Mouse (Mus musculus): ENCODE measurements around the gene Hoxa9. TPM values are rescaled to one million over a fixed set of nuclear protein-coding genes. Genes with fewer than 3 reads are reported as not detected.
A peak's percentile ranks its signal among the peaks of the same experiment; 100 is the strongest.

Hoxa9 gene
- total and polyA plus RNA-seq, 3 experiments: 0.75 to 1.7 (median 1.6) TPM

DNA sequence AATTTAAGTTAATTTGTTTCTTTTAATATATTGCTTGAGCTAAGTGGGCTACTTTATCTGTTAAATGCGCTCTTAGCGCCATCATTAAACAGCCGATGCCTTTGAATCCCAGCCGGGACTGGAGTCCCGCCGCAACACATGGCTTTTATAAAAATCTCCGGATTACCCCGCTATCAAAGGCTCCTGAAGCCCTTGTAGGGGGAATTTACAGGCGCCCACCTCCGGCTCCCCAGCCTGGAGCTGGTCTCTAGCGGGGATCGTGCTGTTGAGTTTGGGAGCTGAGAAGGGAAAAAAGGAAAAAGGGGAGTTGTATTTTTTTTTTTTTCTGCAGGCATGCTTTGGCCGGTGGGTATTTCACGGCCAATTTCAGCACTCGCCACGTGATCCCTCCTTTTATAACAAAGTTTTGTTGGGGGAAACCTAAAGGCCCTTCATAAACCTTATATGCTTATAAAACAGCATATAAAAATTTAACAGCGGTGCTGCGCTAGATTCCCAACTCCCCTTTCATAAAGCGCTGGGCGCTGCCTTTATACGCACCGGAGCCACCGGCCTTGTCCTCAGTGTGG, 13.7 kb upstream of the Hoxa9 start:
- no peak for DNase-seq

DNA sequence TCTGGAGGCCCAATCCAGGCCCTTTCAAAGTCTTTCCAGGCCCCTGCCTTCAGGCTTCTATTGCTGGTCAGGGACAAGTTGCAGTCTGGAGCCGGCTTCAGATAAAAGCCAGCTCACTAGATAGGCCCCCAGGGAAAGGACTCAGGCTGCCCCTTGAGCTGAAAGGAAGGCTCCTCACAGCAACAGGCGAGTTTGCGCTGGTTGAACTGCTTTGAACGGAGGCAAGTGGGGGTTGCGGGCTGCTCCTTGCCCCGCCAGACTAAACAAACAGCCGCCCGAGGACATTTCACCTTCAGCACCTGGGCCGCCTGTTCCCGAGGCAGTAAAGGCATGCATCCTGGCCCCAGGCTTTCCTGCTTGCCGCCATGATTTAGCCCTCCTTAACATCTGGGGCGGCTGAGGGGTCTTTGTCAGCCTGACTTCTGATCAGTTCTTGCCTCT, 12.8 kb upstream of the Hoxa9 start:
- no peak for DNase-seq

DNA sequence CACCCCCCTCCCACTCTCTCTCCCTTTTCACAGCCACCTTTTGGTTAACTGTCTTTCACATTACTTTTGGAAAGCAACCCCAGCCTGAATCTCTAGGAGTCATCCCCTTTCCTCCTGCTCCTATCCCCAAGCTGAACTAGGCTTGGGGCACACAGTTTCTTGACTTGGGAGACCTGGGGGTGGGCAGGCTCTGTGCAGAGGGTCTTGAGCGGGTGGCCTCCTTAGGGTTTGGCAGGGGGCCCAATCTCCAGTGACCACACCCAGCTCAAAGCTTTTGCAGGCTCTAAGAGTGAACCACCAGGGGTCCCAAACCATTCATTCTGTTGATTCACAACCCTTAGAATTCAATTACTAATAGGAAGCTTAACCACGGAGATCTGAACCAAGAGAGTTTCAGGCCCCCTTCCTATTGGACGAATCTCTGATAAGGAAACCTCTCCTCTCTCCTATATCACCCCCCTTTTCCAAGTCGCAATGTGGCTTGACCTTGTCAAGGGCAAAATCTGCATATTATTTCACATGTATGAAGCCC, 12.0 kb upstream of the Hoxa9 start:
- no peak for DNase-seq

DNA sequence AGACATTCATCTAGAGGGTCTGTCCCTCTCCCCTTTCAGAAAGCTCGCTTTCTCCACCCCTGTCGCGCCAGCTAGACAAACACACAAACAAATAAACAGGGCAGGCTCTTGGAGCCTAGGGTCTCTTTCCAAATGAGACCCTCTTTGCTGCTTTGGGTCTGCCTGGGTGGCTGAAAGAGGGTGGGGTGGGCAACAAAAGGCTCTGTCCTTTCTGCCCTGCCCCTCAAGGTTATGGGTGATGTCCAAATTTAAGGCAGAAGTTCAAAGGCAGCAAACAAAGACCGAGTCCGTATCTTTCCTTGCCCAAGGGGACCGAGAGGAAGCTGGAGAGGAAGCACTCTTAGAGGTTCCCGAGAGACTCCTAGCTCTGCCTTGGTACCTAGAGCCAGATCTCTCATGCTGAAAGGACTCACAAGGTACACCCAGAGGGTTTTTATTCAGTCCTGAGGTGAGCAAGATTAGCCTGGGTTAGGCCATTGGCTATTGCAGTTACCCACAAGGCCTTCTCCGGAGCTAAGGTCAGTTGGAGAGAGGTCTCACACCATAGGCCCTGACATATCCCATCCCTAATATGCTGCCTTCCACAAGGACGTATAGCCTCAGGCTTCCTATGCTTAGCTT, 10.2 kb upstream of the Hoxa9 start:
- no peak for DNase-seq

DNA sequence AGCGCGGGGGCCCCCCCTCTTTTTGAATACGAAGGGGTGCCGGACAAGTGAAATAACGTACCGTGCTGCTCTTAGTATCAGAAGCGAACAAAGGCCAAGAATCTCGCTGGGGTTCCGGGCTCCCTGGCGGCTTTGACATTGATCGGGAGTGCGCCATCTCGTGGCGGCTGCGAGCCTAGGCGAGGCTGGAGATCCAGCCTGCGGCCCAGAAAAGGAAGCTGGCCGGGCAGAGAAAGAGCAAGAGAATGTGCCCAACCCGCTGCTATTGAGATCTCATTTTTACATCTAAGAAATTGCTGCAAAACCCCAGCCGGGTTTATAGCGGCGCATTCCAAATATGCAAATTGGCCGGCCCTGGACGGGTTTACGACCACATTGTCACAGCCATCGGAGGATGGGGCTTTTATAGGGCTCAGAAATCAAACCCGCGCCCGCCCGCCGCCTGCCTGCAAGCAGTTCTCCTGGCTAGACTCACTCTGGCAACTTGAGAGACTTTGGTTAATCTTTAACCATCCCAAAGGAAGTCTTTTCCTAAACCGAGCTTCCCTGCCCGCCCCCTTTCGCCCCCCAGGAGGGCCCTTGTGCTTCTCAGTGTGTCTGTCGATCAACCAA, 9.6 kb upstream of the Hoxa9 start, which contains the start of gene Hoxa10:
Gene Hoxa10, minus strand, starts transcription at position 466 of the 612 bp plus-strand sequence.
- DNase-seq: peak; percentile 82

DNA sequence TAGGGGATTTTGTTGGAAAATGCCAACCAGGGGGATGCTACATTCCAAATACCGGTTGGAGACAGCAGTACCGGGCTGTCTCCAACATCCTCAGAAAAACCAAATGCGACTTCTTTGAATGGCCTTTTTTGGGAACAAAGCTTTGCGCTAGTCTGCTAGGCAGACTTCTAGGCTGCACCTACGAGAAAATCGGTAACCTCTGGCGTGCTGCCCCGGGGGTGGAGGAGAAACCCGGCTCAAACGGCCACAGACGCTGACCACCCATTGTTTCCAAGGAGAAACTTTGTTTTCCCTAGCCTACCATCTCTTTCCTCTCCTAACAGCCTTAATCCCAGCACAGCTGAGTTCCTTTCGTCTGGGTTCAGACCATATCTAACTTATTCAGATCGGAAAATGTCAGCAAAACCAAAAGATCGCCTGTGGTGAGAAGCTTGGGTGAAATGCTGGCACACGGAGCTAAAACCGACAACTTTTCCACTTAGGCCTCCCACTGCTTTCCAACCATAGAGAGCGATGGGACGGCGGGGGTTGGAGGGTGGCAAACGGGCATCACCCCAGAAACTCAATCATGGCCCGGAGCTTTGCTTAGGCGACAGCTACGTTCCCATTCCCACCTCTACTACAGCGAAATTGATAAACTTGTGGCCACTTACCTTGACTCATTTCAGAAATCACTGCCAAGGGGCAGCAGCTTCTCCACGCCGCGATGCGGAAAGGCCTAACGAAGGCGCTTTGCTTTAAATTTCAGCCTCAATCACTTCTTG, 8.9 kb upstream of the Hoxa9 start:
- no peak for DNase-seq

DNA sequence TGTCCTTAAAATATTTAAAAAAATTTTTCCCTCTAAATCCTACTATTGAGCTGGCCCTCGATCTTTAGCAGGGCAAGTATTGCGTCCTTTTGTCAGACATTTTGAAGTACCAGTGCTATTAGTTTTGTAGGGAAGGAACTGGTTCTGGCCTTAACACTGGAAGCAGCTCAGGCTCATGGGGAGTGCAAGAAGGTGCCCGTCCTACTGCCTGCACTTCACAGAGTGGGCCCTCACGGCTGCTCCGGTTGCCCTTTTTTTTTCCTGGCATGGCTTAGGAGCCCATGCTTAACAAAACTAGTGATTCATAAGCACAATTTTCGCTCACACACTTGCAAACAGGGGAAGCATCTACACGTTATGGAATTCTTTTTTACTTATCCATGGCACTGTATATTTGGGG, 8.1 kb upstream of the Hoxa9 start:
- no peak for DNase-seq

DNA sequence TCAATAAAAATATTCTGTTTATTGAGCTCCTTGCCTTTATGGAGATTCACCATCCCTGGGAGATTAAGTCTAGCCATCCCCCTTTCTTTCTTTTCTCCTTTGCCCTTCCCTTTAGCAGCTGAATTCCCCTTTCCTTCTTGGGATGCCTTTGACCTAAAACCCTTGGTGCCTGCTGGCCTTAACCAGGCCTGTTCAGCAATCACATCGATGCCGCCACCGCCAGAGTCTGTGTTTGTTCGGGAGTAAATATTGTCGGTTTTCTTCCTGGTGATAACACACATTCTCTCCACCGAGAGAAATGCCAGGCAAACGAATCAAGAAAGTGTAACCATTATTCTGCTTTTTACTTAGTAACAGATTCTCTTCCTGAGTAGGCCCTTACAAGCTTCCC, 7.3 kb upstream of the Hoxa9 start:
- no peak for DNase-seq

DNA sequence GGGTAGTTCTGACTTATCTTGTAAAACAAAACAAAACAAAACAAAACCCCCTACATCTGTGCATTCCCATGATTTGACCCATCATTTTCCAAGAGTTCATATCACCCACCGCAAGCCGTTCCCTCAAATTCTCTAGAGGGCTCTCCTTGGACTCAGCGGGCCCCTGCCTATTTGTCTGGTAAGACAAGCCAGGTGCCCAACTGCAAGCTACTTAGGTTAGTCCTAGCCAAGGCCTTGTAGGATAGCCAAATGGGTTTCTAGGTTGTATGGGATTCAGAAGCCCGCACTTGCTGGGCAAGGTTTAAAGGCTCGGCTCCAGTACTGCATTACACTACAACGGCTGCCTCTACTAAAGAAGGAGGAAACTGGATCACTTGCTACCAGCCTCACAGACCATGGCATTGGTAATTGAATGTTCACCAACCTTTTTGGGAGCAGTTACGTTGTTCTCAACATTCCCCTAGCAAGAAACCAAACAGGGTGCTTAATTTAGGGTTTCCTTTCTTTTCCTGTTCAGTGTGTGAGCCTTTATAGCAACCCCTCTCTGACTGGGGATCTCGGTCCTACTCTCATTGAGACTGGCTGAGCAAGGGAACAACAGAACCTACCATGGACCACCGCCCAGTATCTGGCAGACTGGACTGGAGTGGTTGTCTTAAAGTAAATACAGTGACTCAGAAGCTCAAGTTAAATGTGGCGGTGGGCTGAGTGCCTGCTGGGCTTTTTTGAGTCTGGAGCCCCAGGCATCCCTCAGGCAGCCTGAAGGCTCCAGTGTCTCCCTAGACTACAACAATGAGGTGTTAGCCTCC, 6.7 kb upstream of the Hoxa9 start:
- DNase-seq: no peak

DNA sequence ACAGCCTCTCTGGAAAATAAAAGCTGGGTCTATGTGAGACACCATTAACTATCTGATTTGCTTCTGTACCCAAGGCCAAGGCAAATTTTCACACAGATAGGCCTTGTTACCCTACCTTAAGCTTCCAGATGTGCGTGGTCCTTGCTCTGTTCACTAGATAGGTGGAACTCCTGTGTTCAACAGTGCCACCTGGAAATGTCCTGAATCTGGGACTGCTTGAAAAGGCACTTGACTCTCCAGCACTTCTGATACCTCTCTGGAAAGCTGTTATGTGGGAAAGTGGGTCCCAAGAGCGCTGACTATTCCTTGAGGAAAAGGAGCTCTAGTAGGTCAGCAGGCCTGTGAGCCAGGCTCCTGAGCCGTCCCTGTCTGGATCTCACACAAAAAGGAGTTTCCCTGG, 5.9 kb upstream of the Hoxa9 start:
- DNase-seq: no peak

DNA sequence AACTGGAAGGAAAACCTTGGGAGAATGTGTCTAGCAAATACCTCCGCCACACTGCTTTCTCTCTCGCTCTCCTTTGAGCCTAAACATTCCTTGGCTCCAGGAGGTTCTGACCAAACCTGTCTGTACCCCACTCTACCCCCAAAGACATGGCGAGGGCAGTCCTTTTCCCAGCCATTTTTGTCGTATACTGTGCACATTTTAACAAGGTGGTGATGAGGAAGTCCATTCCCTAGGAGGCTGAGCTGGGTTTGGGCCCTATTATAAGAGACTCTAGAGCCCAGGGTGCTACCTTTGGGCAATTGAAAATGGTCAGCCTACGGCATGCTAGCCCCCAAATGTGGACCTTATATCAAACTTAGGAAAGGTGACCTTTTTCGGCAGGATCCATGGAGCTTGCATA, 5.0 kb upstream of the Hoxa9 start:
- no peak for DNase-seq

DNA sequence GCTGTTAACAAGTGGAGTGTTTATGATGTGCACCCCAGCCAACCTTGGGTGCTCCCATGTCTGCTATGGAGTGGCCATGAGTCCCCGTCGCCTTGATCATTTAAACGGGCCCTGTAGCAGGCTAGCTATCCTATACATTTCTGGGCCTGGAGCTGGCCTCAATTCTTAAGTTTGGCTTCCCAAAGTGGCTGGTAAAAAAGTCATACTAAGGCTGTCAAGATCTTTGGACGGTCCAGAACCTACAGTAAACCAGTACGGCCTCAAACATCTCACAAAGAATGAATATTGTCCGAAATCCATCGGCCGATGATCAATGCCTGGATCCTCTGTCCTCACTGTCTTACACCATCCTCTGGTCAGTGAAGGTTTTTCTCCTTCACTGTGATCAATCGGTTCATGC, 4.4 kb upstream of the Hoxa9 start:
- DNase-seq: no peak

DNA sequence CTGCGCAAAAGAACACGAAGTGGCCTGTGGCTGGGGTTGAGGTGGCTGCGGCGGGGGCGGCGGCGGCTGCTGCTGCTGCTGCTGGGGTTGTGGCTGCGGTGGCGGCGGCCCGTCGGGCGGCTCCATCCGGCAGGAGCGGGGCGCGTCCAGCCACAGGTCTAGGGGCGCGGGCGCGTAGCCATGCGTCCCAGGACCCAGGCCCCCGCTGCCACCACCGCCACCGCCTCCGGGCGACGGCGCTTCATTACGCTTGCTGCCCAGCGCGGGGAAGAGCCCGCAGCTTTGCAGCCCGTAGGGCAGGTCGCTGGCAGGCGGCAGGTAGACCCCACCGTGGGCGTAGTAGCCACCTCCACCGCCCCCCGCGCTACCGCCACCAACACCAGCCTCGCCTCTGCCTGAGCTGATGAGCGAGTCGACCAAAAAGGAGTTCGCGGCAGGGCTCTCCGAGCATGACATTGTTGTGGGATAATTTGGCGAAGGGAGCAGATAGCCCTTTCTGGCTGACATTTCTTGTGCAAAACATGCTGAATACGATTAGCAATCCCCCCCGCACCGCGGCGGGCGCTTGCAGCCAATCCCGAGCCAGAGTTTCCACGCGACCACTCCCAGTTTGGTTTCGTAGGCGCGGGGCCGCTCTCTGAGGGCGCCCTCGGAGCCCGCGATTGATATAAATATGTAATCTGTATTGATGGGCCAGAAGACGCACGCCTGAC, 3.7 kb upstream of the Hoxa9 start:
- no peak for DNase-seq

DNA sequence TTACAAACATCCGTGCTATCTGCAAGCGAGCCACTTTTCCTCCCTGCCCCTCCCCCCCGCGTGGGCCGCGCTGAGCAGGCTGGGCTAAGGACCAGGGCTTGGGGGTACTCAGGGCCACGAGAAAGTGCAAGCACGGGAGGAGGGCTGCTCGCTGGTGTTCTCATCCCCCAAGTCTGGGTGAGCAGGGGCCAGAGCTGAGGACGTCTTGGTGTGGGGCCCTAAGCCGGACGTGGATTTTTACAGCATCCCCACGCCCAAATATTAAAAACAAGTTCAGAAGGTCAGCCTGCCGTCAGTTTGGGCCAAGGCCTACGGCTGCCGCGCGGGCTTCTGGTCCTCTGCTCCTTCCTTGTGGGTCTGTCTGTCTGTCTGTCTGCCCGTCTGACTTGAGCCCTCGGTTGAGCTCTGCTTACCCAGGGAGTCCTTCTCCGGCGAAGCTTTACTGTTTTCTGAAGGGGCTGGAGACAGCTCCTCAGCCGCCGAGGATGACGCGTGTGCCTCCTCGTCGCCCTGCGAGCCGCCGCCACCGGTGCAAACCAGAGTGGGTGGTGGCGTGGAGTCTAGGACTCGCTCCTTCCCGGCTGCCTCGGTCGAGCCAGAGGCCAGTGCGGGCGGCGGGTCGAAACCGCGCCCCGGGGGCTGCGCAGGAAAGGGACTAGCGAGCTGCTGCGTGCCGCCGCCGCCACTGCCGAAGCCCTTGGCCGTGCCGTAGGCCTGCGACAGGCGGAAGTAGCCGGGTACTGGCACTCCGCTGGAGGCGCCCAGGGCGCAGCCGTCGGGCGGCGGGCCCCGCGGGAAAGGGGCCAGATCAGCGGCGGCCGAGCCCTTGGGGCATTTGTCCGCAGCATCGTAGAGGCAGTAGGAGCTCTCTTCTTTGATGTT, 2.9 kb upstream of the Hoxa9 start:
- no peak for DNase-seq

DNA sequence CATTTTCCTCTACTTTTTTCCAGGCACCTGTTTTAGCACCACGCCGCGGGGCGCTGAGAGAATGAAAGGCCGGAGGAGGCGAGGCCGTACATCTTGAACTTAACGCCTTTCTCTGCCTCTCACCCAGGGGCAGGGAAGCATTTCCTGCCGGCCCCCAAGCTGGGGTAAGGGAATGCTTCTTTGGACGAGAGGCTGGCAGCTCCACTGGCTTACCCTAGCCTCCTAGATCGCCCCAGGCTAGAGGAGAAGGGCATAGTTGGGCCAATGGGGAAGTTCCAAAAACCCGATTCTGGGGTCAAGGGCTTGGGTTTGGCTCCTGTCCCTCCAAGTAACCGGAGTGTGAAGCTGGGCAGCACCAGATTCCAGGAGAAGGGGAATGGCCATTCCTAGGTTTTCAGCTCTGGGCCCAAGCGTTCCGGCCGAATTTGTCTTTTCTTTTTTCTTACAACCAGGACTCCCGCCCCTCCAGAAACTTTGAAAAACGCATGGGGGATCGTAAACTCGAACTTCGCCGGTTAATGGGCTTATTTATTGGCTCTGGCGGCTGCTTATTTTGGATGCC, 2.2 kb upstream of the Hoxa9 start:
- DNase-seq: no peak

DNA sequence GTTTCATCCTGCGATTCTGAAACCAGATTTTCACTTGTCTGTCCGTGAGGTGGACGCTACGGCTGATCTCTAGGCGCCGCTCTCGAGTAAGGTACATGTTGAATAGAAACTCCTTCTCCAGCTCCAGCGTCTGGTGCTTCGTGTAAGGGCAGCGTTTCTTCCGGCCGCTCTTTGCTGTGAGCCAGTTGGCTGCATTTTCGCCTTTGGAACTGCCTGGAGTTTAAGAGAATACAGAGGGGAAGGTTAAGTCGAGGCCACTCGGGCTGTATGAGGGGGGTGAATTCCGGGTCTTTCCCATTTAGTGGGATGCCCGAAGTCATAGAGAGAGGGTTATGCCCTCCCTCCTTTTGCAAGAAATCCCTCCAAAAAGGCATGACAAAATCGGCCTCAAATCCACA, 1.7 kb upstream of the Hoxa9 start:
- no peak for DNase-seq

DNA sequence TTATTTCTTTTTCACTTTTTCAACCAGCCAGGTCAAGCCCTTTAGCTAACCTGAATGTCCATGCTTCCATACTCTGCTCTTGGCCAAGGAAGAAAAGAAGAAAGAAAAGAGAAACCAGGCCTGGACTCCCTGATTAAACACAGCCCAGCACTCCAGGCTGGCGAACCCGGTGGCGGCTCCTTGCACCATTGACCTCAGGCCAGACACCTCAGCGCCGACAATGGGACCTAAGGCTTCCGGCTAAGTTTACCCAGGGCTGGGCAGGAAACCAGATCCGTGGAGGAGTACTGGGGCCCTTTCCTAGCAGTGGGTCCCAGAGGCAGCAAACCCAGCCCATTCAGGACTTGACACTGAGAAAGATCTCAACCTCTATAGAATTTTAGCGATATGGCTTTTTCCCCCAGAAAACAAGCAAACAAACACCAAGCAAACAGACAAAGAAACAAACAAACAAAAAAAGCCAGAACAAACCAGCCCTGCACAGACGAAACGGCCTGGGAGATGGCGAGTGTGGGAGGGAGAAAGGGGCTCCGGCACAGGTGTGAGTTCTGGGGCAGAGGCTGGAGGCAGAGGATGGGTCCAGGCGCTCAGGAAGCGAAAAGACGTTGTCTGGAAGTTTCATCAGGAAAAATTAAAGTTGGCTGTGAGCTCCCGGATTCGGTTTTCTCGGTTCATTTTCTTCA, 1.1 kb upstream of the Hoxa9 start:
- DNase-seq: no peak

DNA sequence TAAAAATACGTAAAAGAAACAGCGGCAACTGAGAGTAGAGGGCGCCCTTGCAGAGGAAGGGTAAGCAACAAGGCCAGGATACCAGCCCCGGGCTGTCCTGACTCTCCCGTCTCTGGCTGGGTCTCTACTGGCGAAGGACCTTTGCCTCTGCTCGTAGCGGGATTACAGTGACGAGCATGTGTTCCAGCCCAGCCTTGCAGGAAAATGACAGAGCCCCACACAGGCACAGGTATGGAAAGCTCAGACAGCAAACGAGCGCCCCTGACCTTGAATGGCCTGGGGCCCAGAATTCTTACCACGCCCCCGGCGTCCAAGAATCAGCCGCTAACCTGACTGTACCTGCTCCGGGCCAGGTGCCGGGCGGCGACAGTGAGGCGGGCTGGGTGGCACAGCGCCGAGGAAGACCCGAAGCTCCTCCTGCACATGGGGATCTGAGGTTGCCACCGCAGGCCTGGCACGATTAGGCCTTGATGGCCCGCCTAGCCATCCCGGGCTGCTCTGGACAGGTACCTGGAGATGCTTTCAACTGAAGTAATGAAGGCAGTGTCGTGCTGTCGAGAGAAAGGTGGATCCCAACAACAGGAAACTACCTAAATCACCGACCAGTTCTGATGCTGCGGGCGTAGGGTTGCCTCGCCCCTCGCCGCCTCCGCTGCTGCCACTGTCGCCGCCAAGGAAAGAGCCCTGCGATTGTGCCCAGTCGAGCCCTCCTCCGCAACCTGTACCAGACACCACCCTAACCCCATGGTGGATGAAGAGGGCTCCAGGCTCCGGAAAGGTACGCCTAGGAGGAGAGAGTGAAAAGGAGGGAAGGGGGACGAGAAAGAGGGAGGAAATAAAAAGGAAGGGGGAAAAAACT, 1.1 kb downstream of the Hoxa9 start:
- DNase-seq: no peak

Data from adrenal gland, adult 2 months (tissue).